Mouse (Mus musculus) erythroblast, adult 5-6 weeks (primary cell): Measurements from ENCODE around the gene Abhd16a. TPM values are rescaled to one million over a fixed set of nuclear protein-coding genes. Genes with fewer than 3 reads are reported as not detected.

ENCODE experiments used
- ATAC-seq: replicated peaks from 2 replicates; pipeline ENCODE4 v1.8.0; 2016; ENCODE audit warnings: moderate number of reproducible peaks, mild to moderate bottlenecking, moderate TSS enrichment, inconsistent platforms; ENCODE audit not compliant: poor library complexity, low FRiP score, severe bottlenecking
- total RNA-seq, 2 experiments: library from RNA; stranded (forward) in 1 of 2; stranded (reverse) in 1 of 2; fragments of 150-400 nt in 1 of 2; fragments of 200-764, 138-1000 nt in 1 of 2; gene quantifications; 2 replicates each; pipeline versions ENCODE4 v1.2.3 to v1.2.4; 2015 to 2017; ENCODE audit warnings: low replicate concordance in 2 of 2

Abhd16a gene
- 28.1 and 36.8 TPM in 2 replicates for total RNA-seq (2015; ENCODE audit: low replicate concordance)
- 33.3 and 63.0 TPM in 2 replicates for total RNA-seq (2017; ENCODE audit: low replicate concordance)

DNA sequence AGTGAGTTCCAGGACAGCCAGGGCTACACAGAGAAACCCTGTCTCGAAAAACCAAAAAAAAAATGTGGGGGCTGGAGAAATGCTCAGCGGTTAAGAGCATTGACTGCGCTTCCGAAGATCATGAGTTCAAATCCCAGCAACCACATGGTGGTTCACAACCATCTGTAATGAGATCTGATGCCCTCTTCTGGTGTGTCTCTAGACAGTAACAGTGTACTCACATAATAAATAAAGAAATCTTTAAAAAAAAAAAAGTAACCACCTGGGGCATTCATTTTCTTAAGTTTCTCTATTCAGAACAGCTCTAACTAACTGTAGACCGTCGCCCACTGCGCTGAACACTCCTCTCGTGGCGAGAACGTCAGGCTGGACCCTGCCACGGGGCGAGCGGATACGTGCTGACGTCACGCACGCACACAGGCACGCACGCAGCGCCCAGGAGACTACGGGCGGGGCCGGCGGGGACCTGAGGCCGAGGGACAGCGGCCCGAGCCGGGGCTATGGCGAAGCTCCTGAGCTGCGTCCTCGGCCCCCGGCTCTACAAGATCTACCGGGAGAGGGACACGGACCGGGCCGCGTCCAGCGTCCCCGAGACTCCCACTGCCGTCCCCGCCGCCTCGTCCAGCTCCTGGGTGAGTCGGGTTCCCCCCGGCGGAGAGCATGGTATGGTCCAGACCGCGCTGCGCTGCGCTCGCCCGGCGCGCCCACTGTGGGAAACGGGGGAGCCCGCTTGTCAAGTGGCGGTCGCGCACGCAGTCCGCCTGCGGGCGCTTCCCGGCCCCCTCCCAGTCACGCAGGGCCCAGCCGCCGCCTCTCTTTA, at the start of gene Abhd16a:
Abhd16a (plus strand) TSS at position 439 of the 820 bp plus-strand sequence.
- ATAC-seq, result peak; percentile 90

DNA sequence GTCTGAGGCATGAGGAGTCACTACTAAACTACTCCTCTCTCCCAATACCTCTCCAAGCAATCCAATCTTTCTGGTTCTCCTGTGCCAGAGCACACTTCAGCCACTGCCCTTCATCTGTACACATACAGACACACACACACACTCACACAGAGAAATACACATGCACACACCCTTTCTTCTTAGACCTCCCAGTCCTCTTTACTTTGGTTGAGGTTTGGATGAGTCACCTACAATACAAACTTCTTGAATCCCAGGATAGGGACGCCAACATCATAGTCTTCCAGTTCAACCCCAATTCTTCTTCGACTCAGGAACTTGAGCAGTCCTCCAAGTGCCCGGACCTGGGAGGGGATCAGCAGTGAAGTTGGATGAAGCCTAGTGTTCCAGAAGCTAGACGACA, 45.3 kb upstream of the Abhd16a start:
- no peak for ATAC-seq

DNA sequence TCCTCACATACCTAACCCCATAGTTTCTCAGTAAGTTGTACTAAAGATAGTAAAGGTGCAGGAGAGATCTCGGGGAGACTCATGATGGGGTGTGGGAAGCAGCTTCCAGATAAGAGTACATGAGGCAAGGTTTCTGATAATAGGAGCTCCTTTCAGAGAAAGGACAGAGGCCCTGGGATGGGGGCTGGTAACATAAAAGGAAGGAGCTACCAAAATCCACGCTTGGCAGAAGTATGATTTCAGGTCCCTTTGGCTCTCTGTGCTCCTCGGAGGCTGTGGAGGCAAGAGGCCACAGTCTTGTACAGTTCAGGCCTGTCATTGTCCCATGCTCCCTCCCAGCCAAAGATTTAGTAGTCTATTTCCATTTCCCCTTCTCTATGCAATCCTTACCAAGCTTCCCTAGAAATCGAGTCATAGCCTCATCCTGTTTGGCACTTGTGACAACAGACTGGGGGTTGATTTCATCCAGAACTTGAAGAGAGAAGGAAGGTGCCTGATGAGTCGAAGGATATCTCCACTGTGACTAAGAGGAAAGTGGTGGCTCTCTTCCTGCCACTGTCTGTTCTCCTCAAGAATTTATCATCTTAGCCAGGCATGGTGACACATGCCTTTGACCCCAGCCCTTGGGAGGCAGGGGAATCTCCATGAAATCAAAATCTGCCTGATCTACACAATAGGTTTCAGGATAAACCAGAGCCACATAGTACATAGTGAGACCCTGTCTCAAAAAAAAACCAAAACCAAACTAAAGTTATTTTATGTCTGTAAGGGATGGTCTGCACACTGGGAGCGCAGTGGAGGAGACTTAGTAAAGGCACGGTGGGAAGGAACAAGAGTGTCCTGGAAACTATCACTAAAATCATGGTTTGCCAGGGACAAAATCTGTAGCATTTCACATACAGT, 43.9 kb upstream of the Abhd16a start:
- ATAC-seq, result no peak

DNA sequence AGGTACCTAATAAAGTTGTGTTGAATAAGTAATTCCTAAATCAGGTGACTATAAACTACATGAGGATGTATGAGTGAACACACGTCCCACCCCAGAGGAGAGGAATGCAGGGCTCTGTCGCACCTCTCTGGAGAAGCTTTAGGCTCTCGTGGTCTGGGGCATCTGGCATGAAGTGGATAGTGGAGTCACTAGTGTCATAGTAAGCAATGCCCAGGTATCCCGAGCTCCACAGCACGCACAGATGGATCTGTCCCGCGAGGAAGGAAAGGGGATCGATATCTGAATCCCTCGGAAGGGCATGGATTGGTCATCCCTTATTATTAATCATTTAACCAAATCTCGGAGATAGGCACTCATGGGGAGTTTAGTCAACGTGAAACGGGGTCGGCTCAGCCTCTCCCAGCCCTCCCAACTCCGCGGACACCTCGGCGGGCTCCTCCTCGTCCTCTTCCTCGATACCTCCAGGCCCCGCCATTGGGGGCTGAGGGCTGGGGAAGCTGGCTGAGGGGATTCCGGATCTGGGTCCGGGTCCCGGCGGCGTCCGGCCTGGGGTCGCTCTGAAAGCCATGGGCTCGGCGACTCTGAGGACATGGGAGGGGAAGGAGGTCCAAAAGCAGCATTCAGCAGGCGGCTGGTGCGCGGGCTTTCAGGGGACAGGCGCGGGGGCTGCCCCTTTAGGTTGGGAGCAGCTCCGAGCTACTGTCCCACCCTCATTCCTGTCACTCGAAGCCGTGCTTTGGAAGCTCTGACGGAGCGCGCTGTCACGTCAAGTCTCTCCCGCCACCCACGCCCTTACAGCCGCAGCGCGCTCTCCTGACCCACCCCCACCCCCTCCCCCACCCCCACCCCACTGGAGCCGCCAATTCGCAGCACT, 43.0 kb upstream of the Abhd16a start:
- ATAC-seq, result peak; percentile 15

DNA sequence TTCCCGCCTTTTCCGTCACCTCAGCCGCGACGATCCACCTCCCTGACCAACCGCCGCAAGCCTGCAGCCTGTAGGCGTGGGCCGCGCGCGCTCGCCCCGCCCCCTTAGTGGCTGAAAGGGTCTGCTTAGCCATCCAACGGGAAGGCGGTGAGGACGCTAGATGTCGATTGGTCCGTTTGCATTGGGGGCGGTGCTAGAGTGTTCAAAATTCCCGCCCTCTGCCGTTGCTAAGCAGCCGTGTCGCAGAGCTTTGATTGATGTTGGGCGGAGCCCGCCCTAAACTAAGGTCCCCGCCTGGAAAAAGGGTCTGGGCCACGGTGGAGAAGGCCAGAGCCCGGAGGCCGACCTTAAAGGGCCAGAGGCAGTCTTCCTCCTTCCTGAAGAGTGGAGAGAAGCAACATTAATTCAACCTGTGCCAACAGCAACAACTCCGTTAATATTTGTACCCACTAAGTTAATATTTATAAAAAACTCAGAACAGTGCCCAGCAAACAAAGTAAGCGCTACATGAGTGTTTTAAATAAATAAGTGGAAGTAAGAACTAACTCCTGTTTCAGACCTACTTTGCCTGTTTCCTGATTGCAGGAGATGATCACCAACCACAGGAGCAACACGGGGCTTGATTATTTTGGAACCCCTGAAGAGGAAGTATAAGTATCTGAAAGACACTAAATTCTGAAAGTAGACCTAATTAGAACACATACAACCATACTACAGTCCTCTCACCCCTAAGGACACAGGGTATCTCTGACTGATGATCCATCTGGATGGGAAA, 42.2 kb upstream of the Abhd16a start, which contains the start of gene Msh5:
Msh5 (minus strand) TSS at position 65 of the 775 bp plus-strand sequence.
- peak; percentile 77 for ATAC-seq

DNA sequence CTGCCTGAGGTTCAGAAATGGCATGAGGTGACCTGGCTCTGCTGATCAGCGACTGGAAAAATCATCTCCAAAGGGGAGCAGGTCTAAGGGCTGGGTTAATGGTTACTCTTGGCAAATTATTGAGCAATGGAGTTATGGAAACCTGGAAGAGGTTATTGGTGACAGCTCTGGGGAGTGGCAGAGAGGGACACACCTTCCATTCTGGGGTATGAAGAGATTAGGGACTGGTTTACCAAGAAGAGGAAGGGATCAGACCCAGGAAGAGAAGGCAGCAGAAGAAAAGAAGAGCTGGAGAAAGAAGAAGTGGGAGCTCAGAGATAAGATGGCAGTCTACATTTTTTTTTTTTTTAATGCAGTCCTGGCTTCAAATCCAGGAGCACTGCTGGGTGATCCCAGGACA, 41.4 kb upstream of the Abhd16a start:
- no peak for ATAC-seq

DNA sequence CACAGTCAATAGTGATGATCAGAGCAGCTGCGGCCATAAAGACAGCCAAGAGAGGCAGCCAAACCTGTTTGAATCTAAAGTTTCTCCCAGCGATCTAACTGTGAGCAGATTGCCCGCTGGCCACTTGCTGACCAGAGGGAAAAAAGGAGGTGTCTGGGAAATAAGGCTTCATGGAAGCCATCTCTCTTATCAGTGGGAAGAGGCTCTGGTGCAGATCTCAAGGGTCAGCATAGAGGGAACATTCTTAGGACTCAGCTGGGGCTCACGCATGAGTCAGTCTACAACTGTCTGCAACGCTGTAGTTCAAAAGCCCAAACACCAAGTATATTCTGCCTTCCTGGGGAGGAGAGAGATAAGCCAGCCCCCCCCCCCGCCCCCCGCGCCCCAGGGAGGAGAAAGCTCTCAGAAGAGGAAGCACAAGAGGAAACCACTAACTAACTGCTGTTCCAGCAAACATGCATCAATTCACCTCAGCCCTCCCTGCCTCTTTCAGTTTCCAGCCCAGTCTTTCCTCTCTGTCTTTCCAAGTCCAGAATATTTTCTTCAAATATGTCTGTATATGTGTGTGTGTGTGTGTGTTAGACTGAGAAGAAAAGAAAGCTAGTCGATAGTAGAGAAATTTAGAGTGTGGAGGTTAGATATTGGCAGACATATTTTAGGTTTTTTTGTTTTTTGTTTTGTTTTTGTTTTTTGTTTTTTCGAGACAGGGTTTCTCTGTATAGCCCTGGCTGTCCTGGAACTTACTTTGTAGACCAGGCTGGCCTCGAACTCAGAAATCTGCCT, 40.7 kb upstream of the Abhd16a start:
- ATAC-seq, result no peak

DNA sequence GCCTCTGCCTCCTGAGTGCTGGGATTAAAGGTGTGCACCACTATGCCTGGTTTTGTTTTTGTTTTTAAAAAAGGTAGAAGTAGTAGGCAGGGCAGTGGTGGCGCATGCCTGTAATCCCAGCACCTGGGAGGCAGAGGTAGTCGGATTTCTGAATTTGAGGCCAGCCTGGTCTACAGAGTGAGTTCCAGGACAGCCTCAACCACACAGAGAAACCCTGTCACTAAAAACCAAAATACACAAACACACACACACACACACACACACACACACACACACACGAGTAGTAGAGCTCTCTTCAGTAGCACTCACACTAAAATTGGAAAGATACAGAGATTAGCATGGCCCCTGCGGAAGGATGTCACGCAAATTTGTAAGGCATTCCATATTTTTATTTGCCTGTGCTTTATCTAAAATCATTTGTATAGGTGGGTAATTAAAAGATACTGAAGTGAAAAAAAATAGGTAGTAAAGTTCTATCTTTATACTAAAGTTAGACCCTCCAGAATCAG, 40.1 kb upstream of the Abhd16a start:
- ATAC-seq, result no peak

DNA sequence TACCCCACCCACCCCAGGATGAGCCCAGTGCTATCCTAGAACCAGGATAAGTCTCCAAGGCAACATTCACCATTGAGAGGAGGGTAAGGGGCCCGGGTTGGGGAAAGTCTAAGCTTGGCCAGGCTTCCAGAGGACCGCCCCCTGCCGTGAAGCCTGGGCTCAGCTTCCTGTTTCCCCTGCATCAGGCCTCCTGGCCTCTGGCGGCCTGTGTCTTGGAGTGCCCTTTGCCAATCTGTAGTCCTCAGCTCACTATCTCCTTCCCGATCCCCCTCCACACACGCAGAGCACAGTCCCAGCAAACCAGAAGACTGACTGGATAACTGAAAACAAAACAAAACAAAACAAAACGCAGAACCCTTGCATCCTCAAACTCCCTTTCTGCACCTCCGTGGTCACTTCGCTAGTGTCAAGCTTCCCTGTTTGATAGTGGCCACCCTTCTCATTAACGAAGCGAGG, 39.5 kb upstream of the Abhd16a start, which contains the start of gene Clic1:
Clic1 (plus strand) TSS at position 406 of the 456 bp plus-strand sequence.
- ATAC-seq, result no peak

DNA sequence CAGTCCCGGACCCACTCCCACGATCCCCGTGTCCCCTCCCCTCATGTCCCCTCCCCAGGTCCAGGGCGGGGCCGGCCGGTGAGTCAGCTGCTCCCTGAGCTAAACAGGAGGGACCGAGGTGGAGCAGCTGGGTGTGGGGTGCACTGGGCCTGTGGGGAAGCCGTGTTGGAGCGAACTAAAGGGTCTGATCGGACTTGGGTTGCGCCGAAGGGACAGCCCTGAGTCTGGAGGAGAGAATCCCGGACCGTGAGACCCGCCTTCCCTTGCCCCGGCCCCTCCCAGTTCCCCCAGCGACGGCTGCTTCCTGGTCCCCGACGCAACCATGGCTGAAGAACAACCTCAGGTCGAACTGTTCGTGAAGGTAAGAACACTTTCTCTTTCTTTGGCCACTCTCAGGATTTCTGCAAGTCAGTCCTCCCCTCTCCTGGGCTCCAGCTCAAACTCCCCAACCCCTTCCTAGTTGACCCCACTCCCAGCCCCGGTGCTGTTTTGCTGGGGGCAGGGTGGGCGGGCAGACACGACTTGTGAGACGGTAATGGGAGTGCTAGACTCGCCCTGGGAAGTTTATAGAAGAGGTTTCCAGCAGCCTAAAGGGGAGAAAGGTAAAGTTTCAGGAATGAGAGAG, 38.8 kb upstream of the Abhd16a start:
- ATAC-seq, result peak; percentile 54

DNA sequence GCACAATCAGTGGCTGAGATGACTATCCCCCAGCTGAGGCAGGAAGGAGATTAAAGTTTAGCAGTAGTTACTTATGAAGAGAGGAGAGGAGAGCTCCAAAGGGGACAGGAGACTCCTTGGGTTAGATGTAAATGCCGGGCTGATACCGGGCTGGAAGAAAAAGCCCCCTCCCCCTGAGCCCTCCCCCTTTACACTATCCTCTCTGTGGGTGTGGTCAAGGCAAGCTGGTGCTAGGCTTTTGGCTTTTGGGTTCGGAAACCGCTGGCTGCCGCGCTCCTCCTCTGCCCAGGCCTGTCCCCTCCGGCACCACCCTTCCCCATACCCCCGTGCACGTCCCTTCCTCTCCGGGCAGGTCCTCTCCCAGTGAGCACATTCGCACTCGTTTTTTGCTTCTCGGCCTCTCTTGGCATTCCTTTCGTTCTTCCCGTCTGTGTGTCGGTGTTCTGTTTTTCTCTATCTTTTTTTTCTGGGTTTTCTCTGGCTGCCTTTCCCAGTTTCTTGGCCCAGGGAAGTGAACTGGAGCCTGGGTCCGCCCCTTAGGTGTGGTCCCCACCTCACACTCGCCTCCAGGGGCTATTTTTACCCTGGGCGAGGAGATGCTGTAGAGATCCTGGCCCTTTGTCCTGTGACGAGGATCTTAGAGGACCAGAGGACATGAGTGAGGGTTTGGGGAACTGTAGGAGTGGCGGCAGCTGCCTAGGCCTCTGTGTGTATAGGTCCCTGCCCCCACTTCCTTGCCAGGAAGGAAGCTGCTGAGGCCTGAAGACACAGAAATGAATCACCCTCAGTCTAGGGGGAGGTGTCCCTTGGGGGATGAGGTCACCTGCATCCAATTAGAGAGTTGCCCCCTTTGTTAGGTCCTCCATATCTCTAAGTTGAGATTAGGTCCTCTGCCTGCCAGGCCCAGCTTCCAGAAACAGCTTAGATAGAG, 37.6 kb upstream of the Abhd16a start:
- ATAC-seq, result peak; percentile 25; the same call in 1 of the 2 replicates

DNA sequence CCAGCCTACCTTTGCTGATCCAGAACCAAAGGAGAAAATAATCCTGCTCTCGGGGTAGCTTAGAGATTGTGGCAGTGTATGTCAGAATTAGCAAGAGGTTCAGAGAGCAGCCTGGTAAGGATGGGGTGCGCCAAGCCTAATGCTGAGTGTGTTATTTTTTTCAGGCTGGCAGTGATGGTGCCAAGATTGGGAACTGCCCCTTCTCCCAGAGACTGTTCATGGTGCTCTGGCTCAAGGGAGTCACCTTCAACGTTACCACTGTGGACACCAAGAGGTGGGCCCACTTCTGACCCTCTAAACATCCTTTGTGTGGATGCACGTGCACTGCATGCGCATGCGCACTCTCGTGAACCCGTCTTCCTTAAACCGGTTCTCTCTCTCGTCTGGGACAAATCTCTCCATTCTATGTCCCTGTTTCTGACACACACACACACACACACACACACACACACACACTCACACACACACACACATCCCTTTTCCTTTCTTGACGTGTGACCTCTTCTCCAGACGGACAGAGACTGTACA, 36.7 kb upstream of the Abhd16a start:
- no peak for ATAC-seq

DNA sequence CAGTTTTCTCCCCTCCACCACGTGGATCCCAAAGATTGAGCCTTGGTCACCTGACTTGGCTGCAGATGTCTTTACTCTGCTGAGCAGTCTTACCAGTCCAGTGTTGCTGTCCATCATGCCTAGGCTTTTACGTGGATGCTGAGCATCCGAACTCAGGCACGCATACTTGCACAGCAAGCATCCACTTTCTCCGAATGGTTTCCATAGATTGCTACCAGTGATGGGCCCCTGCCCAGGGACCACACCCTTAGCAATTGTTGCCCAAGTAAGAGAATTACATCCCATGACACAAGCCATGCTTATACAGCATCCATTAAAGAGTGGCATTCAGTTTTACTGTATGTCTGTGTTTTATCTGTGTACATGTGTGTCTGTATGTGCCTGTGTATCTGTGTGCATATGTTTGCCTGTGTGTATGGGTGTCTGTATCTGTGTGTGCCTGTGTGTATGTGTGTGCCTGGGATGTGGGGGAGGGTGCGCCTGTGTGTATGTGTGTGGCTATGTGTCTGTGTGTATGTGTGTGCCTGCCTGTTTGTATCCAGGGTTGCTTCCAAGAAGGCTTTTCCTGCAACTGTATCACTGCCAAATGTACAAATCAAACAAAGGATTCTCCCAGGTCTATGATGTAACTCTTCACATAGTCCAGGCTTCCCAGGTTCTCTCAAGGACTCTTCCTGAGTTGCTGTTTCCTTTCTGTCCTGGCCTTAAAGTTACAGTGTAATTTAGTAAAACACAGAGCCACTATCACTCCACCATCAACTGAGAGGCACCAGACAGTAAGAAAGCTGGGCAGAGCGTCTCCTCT, 33.2 kb upstream of the Abhd16a start:
- ATAC-seq, result no peak

DNA sequence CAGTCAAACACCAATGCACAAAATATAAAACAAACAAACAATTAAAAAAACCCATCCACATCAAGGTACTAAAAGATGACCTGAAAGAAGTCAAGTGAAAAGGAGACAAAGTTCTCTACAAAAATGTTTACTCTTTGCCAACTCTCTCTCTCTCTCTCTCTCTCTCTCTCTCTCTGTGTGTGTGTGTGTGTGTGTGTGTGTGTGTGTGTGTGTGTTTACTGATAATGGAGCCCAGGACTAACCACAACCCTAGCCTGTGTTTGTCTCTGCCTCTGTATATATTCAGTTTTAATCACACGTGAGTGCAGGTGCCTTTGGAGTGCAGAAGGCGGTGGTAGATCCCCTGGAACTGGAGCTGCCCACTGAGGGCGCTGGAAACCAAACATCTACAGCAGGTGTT, 32.0 kb upstream of the Abhd16a start:
- no peak for ATAC-seq

DNA sequence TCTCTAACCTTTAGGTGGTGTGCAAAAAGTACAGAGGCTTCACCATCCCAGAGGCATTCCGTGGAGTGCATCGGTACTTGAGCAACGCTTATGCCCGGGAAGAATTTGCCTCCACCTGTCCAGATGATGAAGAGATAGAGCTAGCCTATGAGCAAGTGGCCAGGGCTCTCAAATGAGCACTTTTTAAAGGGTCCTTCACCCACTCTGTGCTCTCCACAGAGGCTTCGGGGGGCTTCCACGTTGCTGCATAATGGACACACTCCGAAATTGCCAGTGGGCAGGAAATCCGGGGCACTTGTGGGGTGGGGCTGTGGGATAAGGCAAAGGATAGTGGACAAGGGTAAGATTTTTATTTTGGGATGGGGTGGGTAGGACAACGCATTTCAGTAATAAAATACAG, 30.7 kb upstream of the Abhd16a start:
- no peak for ATAC-seq
